Mouse (Mus musculus): ENCODE results near the gene Actr10.

DNA sequence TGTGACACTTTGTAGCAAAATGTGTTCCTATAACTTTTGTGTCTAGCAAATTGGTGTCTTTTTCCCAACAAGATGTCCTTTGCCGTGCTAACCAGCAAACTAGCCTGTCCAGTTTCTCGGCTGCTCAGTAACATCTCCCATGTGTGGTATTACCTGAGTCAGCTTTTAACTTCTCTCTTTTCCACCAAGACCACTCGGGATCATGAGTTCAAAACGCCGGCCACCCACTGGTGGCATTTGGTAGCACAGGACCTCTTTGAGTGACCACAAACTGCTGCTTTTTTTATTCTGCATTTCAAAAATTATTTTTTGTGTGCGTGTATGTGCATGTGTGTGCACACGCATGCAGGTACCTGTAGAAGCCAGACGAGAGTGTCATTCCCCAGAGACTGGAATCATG lies 39.2 kb upstream of the Actr10 start:
- TF ChIP-seq CTCF (IDR thresholded peaks at IDR 0.05; ENCODE audit: borderline replicate concordance, insufficient read depth, low read length) (no peak), POLR2A (IDR thresholded peaks at IDR 0.05; ENCODE audit: low read depth, low read length) (no peak)

Measured in embryonic fibroblast, embryonic 13.5 days (primary cell).